Mouse (Mus musculus): Measurements from ENCODE around the gene Mapre1.
"Not testable (repeated sequence)": the region's sequence is repeated elsewhere in the genome, so short reads cannot be mapped to it uniquely, and the experiment has no call there.

Mapre1 gene

DNA sequence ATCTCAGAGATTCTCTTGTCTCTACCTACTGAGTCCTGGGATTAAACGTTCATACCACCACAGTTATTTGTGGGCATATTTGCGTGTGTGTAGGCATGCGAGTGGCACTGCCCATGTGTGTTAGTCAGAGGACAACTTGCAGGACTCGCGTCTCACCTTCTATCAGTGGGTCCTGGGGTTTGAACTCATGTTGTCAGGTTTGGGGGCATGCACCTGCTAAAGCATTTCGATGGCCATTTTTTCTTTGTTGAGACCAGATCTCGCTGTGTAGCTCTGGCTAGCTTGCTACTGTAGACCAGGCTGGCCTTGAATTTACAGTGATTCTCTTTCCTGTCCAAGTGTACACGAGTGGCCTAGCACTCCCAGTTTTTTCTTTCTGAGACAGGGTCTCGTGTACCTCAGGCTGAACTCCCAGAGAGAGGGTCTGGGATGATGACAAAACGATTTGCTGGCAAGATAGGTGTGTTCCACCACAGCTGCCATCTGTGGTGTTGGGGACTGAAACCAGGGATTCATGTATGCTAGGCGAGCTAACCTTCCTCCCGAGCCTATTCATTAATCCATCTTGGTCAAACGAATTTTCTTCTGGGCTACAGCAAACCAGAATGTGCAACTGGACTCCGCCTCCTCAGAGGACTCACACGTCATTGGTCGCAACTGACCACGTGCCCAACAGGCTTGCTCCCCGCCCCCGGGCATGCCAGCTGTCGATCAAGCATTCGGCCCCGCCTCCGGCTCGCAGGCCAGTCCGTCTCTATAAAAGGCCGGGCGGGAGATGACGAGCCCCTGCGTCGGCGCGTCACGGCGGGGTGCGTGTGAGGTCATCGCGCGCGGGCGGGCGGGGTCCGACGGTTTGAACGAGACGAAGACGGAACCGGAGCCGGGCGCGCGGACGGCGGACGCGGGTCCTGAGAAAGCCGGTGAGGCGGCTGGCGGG lies at the start of gene Mapre1:
Gene Mapre1, plus strand, starts transcription at position 775 of the 937 bp plus-strand sequence.
- DNase-seq = peak; percentile 100

DNA sequence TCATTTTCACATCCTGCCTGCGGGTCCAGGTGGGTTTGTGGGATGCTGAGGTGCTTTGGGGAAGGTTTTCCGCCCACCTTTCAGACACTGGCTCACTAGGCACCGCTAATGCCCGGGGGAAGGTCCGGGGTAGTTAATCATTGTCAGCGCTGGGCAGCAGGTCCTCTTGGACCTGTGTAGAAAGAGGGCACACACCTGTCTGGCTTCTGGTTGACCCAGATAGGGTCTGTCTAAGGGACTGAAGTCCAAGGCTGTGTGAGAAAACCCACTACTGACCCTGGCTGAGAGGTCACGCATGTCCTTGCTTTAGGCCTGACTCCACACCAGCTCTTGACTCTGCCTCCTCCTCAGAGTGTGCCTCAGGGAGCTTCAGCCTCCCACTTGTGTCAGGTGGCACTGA lies 47.7 kb upstream of the Mapre1 start:
- not testable (repeated sequence) for DNase-seq

DNA sequence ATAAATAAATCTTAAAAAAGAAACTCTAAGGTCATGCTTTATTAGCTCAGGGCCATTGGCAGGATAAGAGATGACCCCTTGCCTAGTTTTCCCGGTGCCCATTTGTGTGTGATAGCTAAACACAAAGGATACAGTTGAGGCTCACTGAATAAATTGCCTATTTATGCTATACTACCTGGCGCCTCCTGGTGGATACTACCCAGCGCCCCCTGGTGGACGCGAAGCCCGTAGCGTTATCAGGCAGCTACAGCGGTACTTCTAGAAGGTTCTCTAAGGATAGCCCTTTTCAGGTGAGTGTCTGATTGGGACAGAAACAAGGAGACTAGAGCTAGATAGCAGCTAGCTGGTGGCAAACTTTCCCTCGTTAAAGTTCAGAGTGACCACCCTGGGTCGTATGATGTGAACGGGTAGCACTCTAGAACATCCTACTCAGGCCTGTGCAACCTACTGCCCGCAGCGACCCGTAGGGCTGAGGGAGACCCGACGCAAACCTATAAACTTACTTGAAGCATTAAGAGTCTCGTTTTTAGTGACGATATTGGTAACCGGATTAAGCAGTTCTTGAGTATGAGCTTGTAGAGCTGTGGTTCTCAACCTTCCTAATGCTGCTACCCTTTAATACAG lies 46.5 kb upstream of the Mapre1 start:
- DNase-seq = no peak

DNA sequence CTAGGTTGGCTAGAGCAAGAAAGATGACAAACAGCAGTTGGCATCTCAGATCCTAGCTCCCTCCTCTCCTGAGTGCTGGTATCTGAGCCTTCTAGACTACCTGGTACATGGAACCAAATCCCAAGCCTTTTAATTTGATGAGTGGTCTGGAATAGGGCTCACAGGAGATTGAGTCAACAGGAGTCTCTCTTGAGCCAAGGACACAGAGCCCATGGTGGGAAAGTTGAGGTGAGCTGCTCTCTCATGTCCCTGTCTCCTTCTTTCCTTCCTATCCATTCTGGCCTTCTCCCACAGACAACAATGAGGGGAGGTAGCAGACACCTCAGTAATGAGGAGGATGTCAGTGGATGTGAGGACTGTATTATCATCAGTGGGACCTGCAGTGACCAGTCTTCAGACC lies 44.7 kb upstream of the Mapre1 start, which contains the start of gene Dnmt3c:
Gene Dnmt3c, plus strand, starts transcription at position 301 of the 400 bp plus-strand sequence.
- DNase-seq = no peak

DNA sequence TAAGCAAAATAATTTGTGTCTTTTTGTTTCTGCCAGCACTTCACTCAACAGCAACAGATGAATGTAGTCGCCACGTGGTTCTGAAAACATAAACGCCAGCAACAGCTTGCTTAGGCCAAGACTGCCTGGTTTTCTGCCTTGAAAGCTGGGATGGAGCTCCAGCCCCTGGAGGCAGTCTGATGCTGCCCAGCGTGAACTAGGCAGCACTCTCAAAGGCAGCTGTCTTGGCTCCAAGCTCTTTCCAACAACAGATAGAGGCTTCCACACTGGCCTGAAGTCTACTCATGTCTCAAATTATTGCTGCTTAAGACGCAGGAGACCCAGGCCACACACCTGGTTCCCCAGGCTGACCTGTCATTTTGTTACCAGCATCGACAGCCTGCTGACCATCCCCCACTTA lies 37.7 kb upstream of the Mapre1 start:
- DNase-seq = no peak

DNA sequence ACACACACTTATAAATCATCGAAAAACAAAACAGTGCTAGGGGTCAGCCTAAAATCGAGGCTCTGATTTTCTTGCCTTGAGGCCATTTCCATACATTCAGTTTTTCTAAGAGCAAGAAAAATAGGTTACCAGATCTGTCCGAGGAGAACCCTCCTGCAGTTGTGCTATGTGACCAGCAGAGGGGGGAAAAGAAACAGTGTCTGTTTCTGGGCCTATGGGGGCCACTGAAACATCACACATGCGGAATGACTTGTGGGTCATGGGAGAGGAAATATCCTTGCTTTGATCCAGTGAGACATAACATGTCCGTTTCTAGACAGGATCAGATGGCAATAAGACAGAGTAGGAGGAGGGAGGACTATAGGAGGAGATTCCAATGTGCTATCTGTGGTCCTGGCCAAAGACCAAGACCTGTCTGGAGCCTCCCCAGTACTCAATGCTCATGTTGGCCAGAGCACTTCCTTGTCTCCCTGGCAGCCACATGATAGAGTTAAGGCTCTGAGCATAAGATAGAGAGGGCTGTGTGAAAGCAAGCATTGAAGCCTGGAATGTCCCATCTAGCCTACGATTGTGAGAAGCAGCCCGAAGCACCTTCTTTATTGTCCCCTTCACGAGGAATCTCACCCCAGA lies 30.3 kb upstream of the Mapre1 start:
- peak; percentile 23 for DNase-seq

DNA sequence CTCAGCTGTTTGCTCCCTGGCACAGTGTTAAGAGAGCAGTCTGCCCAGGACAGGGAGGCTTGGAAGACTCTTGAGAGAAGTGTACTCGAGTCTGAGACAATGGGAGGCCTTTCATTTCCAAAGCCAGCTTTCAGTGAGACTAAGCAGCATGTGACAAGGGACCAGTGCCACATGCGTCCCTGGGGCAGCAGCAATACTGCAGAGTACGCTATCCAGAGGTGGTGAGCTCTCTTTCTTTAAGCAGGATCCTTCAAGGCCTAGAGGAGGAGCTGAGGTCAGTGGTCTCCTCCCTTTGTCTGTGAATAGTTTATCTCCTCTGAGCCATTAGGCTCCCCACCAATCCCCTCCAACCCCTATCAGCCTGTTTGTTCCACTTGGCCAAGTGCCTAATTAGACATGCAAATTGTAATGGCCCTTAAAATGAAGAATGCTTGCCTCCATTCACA lies 28.4 kb upstream of the Mapre1 start:
- no peak for DNase-seq

DNA sequence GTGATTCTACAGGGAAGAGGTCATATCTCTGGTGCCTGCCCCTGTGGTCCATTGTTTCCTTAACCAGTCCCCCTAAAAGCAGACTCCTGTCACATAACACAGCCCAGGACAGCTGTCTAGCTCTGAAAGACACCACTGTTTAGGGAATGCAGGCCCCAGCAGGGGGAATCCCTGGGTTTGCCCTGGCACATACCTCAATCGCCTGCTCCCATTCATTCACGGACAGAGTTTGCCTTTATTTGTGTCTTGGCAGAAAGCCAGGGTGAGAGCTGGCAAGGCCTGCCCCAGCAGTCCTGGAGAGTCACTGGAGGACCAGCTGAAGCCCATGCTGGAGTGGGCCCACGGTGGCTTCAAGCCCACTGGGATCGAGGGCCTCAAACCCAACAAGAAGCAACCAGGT lies 27.8 kb upstream of the Mapre1 start:
- DNase-seq = peak; percentile 56

DNA sequence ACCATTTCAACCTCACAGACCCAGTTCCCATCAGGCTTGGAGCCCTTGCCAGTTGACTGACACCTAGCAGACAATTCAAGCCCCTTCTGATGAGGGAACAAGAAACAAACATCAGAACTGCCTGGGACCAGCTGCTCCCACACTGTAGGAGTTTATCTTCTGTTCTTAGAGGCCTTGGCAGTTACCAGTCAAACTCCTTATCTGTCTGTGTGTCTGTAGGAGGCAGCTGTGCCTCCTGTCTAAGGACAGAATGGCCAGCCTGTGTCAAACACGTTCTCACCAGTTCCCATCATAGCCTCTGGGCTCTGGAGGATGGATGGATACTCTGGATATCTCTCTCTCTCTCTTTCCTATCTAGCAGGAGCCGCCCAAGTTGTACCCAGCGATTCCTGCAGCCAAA lies 23.2 kb upstream of the Mapre1 start:
- not testable (repeated sequence) for DNase-seq

DNA sequence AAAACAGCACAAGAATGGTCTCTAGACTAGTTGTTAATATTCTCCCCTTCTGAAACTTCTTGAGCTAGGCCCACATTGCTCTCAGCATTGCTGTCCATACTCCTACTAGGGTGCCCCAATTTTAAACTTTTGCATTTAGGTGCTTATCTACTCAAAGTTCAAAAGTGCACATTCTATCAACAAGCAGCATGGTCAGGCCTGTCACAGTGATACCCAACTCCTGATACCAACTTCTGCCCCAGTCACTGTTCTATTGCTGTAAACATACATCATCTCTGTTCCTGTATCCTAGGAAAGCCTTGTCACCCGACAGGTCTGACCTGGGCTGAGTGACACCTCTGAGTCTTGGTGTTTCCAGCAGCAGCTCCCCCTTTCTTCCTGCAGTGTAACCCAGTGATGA lies 18.0 kb upstream of the Mapre1 start:
- DNase-seq = no peak

DNA sequence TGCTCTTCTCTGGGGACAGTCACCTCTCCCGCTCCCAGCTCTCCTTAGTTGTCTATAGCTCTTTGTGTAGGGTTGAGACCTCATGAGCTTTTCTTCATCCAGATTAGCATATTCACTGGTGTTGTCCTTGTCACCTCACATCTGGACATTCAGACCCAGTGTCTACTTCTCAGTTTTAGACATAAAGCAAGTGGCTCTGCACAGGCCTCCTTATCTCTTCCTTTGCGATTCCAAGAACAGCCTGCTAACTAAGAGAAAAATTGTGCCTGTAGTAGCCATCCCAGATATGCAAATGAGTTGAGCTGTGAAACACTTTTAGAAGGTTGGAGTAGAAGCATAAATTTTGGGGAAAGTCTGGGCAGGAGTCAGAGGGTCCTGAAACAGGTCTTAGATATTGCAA lies 16.6 kb upstream of the Mapre1 start:
- no peak for DNase-seq

DNA sequence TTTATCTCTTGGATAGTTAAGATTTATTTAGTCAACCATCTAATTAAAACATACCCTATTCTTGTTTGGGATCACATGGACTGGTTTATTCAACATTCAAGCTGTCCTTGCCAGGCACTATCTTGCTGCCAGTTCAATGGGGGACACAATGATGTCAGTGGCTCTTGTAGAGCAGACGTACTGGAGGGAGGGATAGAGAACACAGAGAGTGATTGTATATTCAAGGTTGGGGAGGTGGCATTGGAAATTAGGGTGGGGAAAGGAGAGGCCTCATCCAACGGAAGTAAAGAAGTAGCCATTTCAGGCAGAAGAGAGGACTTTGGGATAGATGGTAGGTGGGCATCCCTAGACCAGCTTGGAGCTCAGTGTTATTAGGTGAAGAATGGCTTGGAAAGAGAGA lies 16.2 kb upstream of the Mapre1 start:
- DNase-seq = no peak

DNA sequence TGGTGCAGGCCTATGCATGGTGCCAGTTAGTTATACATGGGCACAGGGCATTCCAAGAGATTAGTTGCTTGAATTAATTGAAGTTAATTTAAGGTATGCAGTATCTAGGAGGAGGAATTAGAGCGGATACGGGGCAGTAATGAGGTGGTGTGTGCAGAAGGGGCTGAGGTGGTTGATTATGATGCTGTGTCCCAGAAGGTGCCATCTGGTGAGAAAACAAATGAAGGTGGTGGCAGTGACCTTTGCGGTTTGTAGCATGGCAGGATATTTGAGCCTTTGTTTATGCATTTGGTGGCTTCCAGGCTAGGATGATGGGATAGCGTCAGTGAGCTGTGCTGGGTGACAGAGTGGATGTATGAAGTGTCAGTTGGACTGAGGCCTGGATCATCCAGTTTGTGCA lies 15.8 kb upstream of the Mapre1 start:
- DNase-seq = no peak

DNA sequence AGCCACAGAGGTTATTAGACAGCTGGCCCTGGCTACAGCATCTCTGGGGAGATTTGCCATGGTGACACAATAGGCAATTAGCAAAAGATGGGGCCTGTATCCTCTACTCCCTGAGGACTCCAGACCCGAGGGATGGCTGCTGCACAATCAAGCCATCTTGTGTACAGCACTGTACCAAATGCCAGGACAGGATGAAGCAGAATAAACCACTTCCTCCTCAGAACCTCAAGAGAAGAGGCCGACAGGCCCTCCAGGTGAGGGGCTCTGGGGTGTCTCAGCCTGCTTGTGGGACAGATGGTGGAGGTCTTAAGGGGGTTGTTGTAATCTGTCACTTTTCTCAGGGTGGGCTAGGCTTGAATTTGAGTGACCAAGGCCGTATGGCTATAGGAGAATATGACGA lies 7.0 kb upstream of the Mapre1 start:
- DNase-seq = no peak

DNA sequence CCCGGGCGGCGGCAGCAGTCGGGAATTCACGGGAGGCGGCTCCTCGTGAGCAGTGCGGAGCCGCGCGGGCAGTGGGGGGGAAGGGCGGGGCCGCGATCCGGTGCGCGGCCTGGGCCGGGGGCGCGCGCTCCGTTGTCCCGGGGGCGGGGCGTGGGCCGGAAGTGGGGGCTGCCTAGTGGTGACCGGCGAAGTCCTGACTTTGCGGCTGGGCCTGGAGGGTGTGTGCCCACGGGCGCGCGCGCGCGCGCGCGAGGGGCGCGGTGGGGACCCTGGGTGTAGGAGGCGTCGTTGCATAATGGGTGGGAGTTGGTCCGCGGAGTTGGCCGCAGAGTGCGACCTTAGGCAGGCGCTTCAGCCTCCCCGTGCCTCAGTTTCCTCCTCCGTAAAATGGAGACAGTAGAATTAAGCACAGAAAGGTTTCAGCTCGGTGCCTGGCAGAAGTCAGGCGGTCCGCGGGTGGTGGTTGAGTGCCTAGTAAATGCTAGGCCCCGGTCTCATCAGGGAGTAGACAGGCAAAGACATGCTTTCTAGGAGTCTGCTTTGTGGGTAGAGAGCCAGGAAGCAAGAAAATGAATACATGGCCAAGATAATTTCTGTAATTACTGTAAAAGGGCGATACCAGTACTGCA lies 477 bp downstream of the Mapre1 start:
- peak; percentile 62 for DNase-seq

DNA sequence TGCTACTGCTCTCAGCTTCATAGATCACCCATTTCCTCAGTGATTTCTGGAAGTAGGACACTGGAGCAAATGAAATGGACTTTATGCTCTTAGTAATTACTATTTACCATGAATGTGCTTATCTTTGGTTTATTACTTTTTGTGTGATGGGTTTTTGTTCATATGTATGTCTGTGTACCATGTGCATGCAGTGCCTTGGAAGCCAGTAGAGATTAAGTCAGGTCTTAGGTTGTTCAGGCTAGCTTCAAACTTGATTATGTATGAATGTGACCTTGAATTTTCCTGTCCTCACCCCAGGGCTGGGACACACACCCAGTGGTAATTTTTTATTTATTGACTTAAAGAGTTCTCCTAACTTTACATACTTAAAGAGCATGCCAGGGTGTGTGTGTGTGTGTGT lies 6.9 kb downstream of the Mapre1 start:
- DNase-seq = no peak

DNA sequence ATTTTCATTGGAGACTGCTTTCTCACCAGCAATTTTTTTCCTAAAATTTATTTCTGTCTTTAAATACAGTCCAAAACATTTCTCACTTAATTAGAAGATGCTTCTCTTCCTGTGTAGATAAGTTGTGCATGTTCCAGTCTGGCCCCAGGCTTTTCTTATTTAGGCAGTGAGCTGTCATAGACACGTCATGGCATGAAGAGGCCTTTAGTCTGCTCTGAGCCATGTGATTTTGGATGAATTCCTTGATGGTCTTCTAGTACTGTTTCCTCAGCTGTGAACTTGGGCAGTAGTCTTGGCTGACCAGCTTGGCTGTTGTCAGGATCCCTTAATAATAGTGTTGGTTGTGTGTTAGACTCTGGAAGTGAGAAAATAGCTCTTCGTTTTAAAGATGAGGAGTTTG lies 9.3 kb downstream of the Mapre1 start:
- no peak for DNase-seq

DNA sequence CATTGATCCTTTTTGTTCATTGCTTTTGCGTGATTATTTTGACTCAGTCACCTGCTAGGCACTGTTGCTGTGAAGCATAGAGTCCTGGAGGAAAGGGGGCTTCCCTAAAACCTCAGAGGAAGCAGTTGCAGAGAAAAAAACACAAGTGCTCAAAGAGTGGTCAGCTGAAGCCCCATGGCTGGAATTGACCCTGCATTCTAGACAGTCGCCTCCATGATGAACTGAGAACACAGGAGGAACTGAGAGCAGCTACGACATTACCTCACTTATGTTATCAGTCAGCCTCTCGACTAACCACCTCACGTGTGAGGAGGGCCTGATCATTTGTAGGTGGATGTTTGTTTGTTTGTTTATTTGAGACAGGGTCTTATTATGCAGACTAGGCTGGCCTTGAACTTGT lies 21.0 kb downstream of the Mapre1 start:
- no peak for DNase-seq

DNA sequence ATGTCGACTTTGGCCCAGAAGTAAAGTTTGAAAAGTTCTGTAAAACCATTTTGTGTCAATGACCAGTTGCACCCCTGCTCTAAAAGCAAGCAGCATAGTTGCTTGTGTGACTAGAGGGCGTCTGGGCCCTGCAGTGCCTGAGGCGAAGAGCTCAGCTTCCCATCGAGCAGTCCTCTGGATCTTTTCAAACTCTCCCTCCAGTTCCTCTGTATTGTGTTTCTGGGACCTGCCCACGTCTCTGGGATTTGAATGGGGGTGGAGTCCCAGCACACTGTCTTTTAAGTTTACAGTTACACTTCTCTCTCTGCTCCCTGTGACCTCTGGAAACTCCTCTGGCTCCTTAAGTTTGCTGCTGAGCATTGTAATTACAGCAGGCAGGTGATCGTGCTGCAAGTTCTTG lies 26.4 kb downstream of the Mapre1 start:
- no peak for DNase-seq

DNA sequence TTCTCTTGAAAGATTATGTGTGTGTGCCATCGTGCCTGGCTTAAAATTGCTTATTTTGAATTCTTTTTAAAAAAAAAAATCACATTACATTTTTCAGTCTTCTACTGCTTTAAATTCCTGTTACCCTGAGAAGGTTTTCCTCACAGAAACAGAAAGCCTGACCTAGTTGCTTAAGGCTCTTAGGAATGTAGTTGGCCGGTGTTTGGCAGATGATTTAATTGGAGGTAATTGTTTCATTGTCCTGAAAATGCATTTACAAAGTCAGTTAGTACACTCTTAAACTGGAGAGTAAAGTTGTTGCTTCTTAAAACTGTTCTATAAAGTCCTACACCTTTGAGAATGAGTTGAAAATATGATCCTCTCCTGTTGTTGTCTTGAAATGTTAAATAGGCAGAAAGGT lies 27.8 kb downstream of the Mapre1 start:
- no peak for DNase-seq

DNA sequence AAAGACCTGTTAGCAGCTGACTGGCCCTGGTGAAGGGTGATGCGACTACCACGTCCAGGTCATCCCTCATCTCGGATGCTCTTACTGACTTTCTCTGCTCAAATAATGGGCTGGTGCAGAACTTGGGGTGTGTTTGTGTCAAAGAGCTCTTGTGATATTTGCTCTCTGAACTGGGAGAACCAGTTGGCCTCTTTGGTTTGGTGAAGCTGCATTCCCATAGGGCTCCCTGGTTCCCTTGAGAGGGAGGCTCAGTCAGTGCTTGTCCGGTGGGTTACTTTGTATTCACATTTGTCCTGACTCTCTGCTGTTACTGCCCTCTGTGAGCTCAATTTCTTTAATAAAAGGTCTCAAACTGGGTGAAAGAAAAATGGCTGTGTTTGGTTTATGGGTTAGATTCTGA lies 31.9 kb downstream of the Mapre1 start:
- no peak for DNase-seq

DNA sequence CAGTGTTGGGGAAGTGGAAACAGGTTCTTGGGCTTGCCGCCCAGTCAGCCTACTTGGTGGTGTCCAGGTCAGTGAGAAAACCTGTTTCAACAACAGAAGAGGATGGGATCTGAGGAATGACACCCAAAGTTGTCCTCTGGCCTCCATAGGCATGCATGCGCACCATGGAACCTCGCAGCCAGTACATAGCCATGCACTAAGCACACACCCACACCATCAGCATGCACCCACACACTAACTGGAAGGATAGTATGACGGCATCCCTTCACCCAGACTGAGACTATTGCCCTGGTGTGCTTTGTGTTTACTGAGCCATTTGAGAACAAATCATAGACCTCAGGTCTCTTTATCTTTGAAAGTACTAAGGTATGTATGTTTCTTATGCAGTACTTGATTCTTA lies 34.4 kb downstream of the Mapre1 start:
- DNase-seq = no peak

DNA sequence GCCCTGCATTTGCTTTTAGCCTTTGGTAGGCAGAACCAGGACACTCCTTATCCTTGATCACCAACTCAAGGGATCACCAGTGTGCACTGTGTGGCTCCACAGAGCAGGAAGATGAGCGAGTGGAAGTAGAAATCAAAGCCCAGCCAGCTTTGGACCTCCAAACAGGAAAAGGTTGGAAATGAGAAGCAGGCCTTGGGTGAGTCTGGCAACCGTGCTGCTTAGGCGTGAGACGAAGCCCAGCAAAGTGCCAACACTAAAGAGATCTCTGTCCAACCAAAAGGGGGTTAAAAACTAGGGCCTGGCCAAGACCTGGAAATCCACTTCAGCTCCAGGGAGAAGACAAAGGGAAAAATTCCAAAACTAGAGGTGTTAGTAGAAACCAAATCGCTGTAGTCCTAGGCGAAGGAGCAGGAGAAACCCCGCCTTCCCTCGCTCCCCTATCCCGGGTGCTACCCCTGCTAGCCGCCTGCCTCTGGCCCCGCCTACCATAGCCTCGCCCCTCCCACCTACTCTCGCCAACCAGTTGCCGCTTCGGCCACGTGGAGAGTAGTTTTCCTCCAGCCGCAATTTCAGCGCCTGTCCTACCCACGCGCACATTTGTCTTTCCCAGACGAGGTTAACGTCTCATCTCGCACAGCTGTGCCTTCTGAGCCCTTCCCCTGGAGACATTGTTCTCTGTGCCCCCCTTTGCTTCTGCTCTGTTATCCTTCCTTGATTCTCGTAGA lies 37.7 kb downstream of the Mapre1 start:
- no peak for DNase-seq

Data from cerebellum, adult 9-10 months (tissue).